Mouse (Mus musculus) neural tube, embryonic 10.5 days (tissue): Measurements from ENCODE around the gene Klf6.

Source experiments
- DNase-seq: peaks from one replicate; pipeline ENCODE4 v3.0.0-alpha.2; 2017; ENCODE audit warnings: low spot score; ENCODE audit errors: extremely low spot score

The Klf6 gene

GRCm38 (mm10) chr13:5862626-5863407 lies 1.5 kb downstream of the Klf6 start:
- DNase-seq, result peak; percentile 38

GRCm38 (mm10) chr13:5863408-5863891 lies 2.2 kb downstream of the Klf6 start:
- no peak for DNase-seq

- DNase-seq, result no peak
These were observed 3.2 kb downstream of the Klf6 start for GRCm38 (mm10) chr13:5864265-5865097.

- no peak for DNase-seq
These were observed 3.8 kb downstream of the Klf6 start for GRCm38 (mm10) chr13:5865098-5865415.

- DNase-seq, result no peak
These were observed 4.8 kb downstream of the Klf6 start for GRCm38 (mm10) chr13:5866091-5866490.

- no peak for DNase-seq
These were observed 5.2 kb downstream of the Klf6 start for GRCm38 (mm10) chr13:5866532-5866931.

- DNase-seq, result no peak
These were observed 7.1 kb downstream of the Klf6 start for GRCm38 (mm10) chr13:5868376-5868775.

- DNase-seq, result no peak
These were observed 8.2 kb downstream of the Klf6 start for GRCm38 (mm10) chr13:5869433-5869832.

GRCm38 (mm10) chr13:5869842-5870241 lies 8.6 kb downstream of the Klf6 start:
- no peak for DNase-seq

GRCm38 (mm10) chr13:5870382-5871272 lies 9.3 kb downstream of the Klf6 start:
- peak; percentile 33 for DNase-seq

GRCm38 (mm10) chr13:5871414-5871813 lies 10.1 kb downstream of the Klf6 start:
- no peak for DNase-seq

GRCm38 (mm10) chr13:5873681-5874080 lies 12.4 kb downstream of the Klf6 start:
- no peak for DNase-seq

- no peak for DNase-seq
These were observed 14.2 kb downstream of the Klf6 start for GRCm38 (mm10) chr13:5875478-5875877.

- no peak for DNase-seq
These were observed 17.5 kb downstream of the Klf6 start for GRCm38 (mm10) chr13:5878748-5879147.

- no peak for DNase-seq
These were observed 25.5 kb downstream of the Klf6 start for GRCm38 (mm10) chr13:5886810-5887209.

- DNase-seq, result no peak
These were observed 26.9 kb downstream of the Klf6 start for GRCm38 (mm10) chr13:5888164-5888563.

- DNase-seq, result no peak
These were observed 27.4 kb downstream of the Klf6 start for GRCm38 (mm10) chr13:5888731-5889130.

- DNase-seq, result no peak
These were observed 28.8 kb downstream of the Klf6 start for GRCm38 (mm10) chr13:5890035-5890434.

GRCm38 (mm10) chr13:5892684-5893447 lies 31.6 kb downstream of the Klf6 start:
- DNase-seq, result no peak

- no peak for DNase-seq
These were observed 33.6 kb downstream of the Klf6 start for GRCm38 (mm10) chr13:5894910-5895309.

- DNase-seq, result no peak
These were observed 34.6 kb downstream of the Klf6 start for GRCm38 (mm10) chr13:5895851-5896250.
